Mouse (Mus musculus) liver, adult 2 months (tissue): ENCODE data around the gene Ankle2.

ENCODE experiments used
- CTCF ChIP-seq: fragments of 200-500 bp; IDR thresholded peaks from 2 replicates; pipeline ENCODE4 v1.5.1; 2011; ENCODE audit warnings: low read depth, low read length, control low read depth
- POLR2A ChIP-seq: fragments of 200-500 bp; IDR thresholded peaks from 2 replicates; pipeline ENCODE4 v1.6.1; 2011; ENCODE audit warnings: low read length, control low read depth; ENCODE audit not compliant: insufficient read depth; ENCODE audit errors: extremely low read depth

DNA sequence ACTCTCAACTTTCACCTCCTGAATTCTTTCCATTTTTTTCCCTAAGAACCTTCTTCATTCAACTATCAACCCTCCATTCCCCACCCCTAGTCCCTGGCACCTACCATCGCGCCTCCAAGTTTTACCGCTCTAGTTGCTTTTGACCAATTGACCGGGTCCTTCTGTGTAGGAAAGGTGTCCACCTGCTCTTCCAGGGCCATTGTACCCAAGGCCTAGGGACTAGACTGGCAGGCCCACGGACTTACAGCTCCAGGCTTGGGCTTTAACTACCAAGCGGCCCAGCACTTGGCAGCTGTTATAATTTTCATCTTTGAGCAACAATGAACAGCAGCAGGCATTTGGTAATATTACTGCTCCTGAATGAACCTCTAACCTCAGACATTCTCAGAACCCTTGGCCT is 39.4 kb downstream of the Ankle2 start:
- TF ChIP-seq CTCF (no peak), POLR2A (no peak)
